31 mouse cellular contexts compared by ENCODE assay signal in genomic region chr7:18818301-18818700, GRCm38 (mm10). TPM values are rescaled to one million over a fixed set of nuclear protein-coding genes. Genes with fewer than 3 reads are reported as not detected.
"Had no signal": no experiment of that assay in that cellular context is flagged by ENCODE, and none has a peak within 500 bp of the region (broad histone marks: within the 10 kb centered on the region; RNA-seq: fewer than 3 reads in every experiment).

No protein-coding gene starts in this region.

- H3K9ac ChIP-seq: limb, embryonic 13.5 days; liver, embryonic 13.5 days; lung, embryonic 14.5 days; midbrain, embryonic 12.5 days; midbrain, embryonic 15.5 days; neural tube, embryonic 13.5 days; stomach, embryonic 15.5 days had no signal

- H3K4me3 ChIP-seq: layer of hippocampus, adult 2 months; limb, embryonic 13.5 days; liver, embryonic 13.5 days; midbrain, embryonic 12.5 days; midbrain, embryonic 15.5 days; myocyte; neural tube, embryonic 13.5 days; stomach, embryonic 15.5 days had no signal

- H3K36me3 ChIP-seq: limb, embryonic 13.5 days; liver, embryonic 13.5 days; midbrain, embryonic 12.5 days; midbrain, embryonic 15.5 days; neural tube, embryonic 13.5 days; stomach, embryonic 15.5 days had no signal

- DNase-seq: kidney, adult 2 months; kidney, postnatal 25 days; layer of hippocampus, adult 9-11 months; liver; liver, embryonic 13.5 days; retina, postnatal 1 day; right cerebral cortex, postnatal 25 days; spleen, adult 18-20 months; thymus, postnatal 25 days had no signal

- H3K4me1 ChIP-seq: limb, embryonic 13.5 days; liver, embryonic 13.5 days; midbrain, embryonic 12.5 days; midbrain, embryonic 15.5 days; neural tube, embryonic 13.5 days; stomach, embryonic 15.5 days had no signal

- H3K27me3 ChIP-seq: limb, embryonic 13.5 days; liver, embryonic 13.5 days; midbrain, embryonic 12.5 days; midbrain, embryonic 15.5 days; neural tube, embryonic 13.5 days; stomach, embryonic 15.5 days had no signal

- H3K27ac ChIP-seq: kidney, postnatal 0 days; layer of hippocampus, adult 2 months; limb, embryonic 13.5 days; liver, embryonic 13.5 days; macrophage; midbrain, embryonic 12.5 days; midbrain, embryonic 15.5 days; neural tube, embryonic 13.5 days; stomach, embryonic 15.5 days had no signal

- H3K4me2 ChIP-seq: limb, embryonic 13.5 days; liver, embryonic 13.5 days; lung, embryonic 14.5 days; midbrain, embryonic 12.5 days; midbrain, embryonic 15.5 days; neural tube, embryonic 13.5 days; stomach, embryonic 15.5 days had no signal

- ATAC-seq: intestine, postnatal 0 days; lung, postnatal 0 days; midbrain, embryonic 15.5 days had no signal

- H3K9me3 ChIP-seq: limb, embryonic 13.5 days; liver, embryonic 13.5 days; midbrain, embryonic 12.5 days; midbrain, embryonic 15.5 days; neural tube, embryonic 13.5 days; stomach, embryonic 15.5 days had no signal

RNA-seq across cellular contexts. Expression of gene Psg17, which starts 3.1 kb away (rescaled TPM):
- total RNA-seq: layer of hippocampus, adult 2 months; layer of hippocampus, postnatal 25 days; left cerebral cortex, adult 18-20 months; left cerebral cortex, postnatal 25 days; megakaryocyte, adult 5-6 weeks; monocyte, adult 5-6 weeks; neutrophil, adult 5-6 weeks had no signal
- polyA plus RNA-seq: intestine, postnatal 0 days; kidney, embryonic 14.5 days; kidney, postnatal 0 days; liver, embryonic 13.5 days; liver, embryonic 16.5 days; lung, postnatal 0 days; macrophage; midbrain, embryonic 15.5 days; neural tube, embryonic 13.5 days had no signal

RNA-seq across cellular contexts. Expression of gene Psg19, which starts 20.0 kb away (rescaled TPM):
- total RNA-seq: layer of hippocampus, adult 2 months; layer of hippocampus, postnatal 25 days; left cerebral cortex, adult 18-20 months; left cerebral cortex, postnatal 25 days; megakaryocyte, adult 5-6 weeks; monocyte, adult 5-6 weeks; neutrophil, adult 5-6 weeks had no signal
- polyA plus RNA-seq: intestine, postnatal 0 days; kidney, adult 2 months; kidney, embryonic 14.5 days; kidney, postnatal 0 days; large intestine, adult 2 months; limb, embryonic 13.5 days; liver, embryonic 13.5 days; liver, embryonic 16.5 days; lung, embryonic 14.5 days; lung, postnatal 0 days; macrophage; midbrain, embryonic 12.5 days; midbrain, embryonic 15.5 days; myocyte; neural tube, embryonic 13.5 days; stomach, embryonic 15.5 days; thymus, postnatal 0 days had no signal

RNA-seq across cellular contexts. Expression of gene Mill2, which starts 21.5 kb away (rescaled TPM):
- total RNA-seq: megakaryocyte, adult 5-6 weeks; monocyte, adult 5-6 weeks; neutrophil, adult 5-6 weeks had no signal

RNA-seq across cellular contexts. Expression of gene Pglyrp1, which starts 52.8 kb away (rescaled TPM):
- polyA plus RNA-seq: myocyte had no signal
